Mouse (Mus musculus) G1E (cell line): ENCODE measurements at regions not wholly inside any gene's neighbourhood (a gene's known extent, or its start where the extent isn't known, plus 50 kb on each side); places are given as distances from the start of the nearest gene placed in this dataset.

ENCODE experiments used
- ATAC-seq: 2 replicates; pipeline ENCODE4 v1.8.0; 2016; ENCODE audit warnings: mild to moderate bottlenecking; ENCODE audit not compliant: insufficient number of reproducible peaks, poor library complexity, low FRiP score, severe bottlenecking; ENCODE audit errors: extremely low read depth
- DNase-seq: peaks from one replicate; pipeline ENCODE4 v3.0.0; 2012; ENCODE audit warnings: low spot score
- H3K27me3 ChIP-seq: 2 replicates; pipeline ENCODE4 v1.6.1; 2012; ENCODE audit warnings: mild to moderate bottlenecking, low read length, inconsistent platforms; ENCODE audit not compliant: insufficient read depth
- H3K36me3 ChIP-seq: replicated peaks from 2 replicates; pipeline ENCODE3; 2012; ENCODE audit warnings: mild to moderate bottlenecking, inconsistent platforms
- H3K4me1 ChIP-seq: 2 replicates; pipeline ENCODE4 v1.6.1; 2012; ENCODE audit warnings: low read depth, low read length, inconsistent platforms, mixed read lengths; ENCODE audit not compliant: insufficient read depth
- H3K4me3 ChIP-seq: 2 replicates; pipeline ENCODE4 v1.5.1; 2012; ENCODE audit warnings: low read depth, mild to moderate bottlenecking, inconsistent platforms, low read length, moderate library complexity, mixed read lengths
- H3K9me3 ChIP-seq: replicated peaks from 2 replicates; pipeline ENCODE4 v1.6.1; 2012; ENCODE audit warnings: inconsistent platforms
- CTCF ChIP-seq: IDR thresholded peaks from 2 replicates; pipeline ENCODE4 v1.5.1; 2012; ENCODE audit warnings: low read depth, low read length, inconsistent platforms, mixed read lengths
- GATA1 ChIP-seq: IDR thresholded peaks from 2 replicates; pipeline ENCODE4 v1.6.1; 2012; ENCODE audit warnings: borderline replicate concordance, low read length, inconsistent platforms, mixed read lengths
- GATA2 ChIP-seq: IDR thresholded peaks from 2 replicates; pipeline ENCODE4 v1.6.1; 2012; ENCODE audit warnings: low read depth, low read length, inconsistent platforms, borderline replicate concordance
- POLR2AphosphoS5 ChIP-seq: IDR thresholded peaks from 2 replicates; pipeline ENCODE4 v1.6.1; 2012; ENCODE audit warnings: low read depth, low read length, inconsistent platforms; ENCODE audit not compliant: insufficient replicate concordance
- TAL1 ChIP-seq: conservative IDR thresholded peaks from 2 replicates; pipeline ENCODE4 v1.6.1; 2012; ENCODE audit warnings: low read depth, low read length, inconsistent platforms, mixed read lengths

DNA sequence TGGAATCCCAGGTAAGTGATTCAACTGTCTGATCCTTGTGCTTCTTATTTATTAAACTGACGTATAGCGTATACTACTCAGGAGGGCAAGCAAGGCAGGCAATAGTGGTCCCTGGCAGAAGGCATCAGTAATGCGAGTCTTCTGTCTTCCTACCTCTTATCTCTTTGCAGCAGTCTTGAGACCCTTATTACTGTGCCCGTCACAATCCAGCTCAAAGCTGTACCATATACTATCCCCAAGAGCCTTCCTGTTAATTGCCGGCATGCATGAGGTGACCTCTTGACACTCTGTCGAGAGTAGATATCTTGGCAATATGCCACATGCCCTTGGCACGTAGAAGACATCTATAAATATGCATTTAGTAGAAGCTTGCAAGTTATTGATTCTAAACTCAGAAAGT, 126.0 kb upstream of the Hs6st1 start:
- H3K4me1 ChIP-seq: no peaks in the 10 kb centered on the region
- TF ChIP-seq POLR2AphosphoS5 (no peak), GATA1 (no peak), CTCF (no peak), GATA2 (no peak), TAL1 (no peak)
- DNase-seq (no peak), ATAC-seq (no peak)
- H3K9me3 ChIP-seq: no peaks in the 10 kb centered on the region
- no peak overlapping the region for H3K4me3 ChIP-seq
- H3K27me3 ChIP-seq: peaks cover 2% of the 10 kb centered on the region; the same call in 1 of the 2 replicates
- H3K36me3 ChIP-seq: no peaks in the 10 kb centered on the region

DNA sequence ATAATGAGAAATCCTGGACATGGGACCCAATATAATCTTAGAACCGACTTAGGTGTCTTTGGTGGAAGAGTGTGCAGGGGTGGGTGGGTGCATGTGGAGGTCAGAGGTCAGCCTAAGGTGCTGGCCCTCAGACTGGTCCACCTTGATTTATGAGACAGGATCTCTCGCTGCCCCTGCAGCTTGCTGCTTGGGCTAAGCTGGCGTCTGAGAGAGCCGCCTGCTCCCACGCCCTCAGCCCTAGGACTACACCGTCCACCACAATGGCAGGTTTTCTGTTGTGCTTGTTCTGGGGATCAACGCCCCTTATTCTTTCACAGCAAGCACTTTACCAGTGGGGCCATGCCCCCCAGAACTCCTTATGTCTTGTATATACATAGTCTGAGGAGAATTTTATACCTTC, 124.4 kb upstream of the Hs6st1 start:
- ATAC-seq: no peak
- H3K4me1 ChIP-seq: no peaks in the 10 kb centered on the region

DNA sequence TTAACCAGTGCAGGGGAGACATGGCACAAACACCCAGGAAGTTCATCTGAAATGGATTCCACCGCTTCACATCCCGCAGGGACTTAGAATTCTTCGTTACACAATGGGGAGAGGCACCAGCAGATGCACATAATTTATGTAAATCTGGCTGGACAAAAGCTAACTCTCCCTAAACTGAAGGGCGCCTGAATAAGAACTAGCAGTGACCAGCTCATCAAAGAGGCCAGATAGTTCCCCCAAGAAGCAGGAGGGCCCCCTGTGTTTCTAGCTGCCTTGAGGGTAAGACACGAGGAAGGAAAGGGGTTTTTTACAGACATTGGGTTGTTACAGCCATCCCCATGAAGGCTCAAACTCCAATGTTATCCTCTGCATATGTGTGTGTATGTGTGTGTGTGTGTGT, 123.8 kb upstream of the Hs6st1 start:
- no peaks in the 10 kb centered on the region for H3K9me3 ChIP-seq
- no peaks in the 10 kb centered on the region for H3K36me3 ChIP-seq
- no peaks in the 10 kb centered on the region for H3K4me1 ChIP-seq
- TF ChIP-seq GATA1: no peak
- no peak for TF ChIP-seq GATA2
- TF ChIP-seq TAL1: no peak
- TF ChIP-seq POLR2AphosphoS5: no peak
- TF ChIP-seq CTCF: no peak
- H3K27me3 ChIP-seq: peaks cover 5% of the 10 kb centered on the region; the same call in 1 of the 2 replicates
- no peak overlapping the region for H3K4me3 ChIP-seq
- no peak for DNase-seq
- no peak for ATAC-seq

More for the DNA sequence above, 124.4 kb upstream of the Hs6st1 start:
- peaks cover 3% of the 10 kb centered on the region; the same call in 1 of the 2 replicates for H3K27me3 ChIP-seq
- no peaks in the 10 kb centered on the region for H3K36me3 ChIP-seq
- no peaks in the 10 kb centered on the region for H3K9me3 ChIP-seq
- TF ChIP-seq GATA1 (no peak), TAL1 (no peak), GATA2 (no peak), CTCF (no peak), POLR2AphosphoS5 (no peak)
- no peak overlapping the region for H3K4me3 ChIP-seq
- no peak for DNase-seq

DNA sequence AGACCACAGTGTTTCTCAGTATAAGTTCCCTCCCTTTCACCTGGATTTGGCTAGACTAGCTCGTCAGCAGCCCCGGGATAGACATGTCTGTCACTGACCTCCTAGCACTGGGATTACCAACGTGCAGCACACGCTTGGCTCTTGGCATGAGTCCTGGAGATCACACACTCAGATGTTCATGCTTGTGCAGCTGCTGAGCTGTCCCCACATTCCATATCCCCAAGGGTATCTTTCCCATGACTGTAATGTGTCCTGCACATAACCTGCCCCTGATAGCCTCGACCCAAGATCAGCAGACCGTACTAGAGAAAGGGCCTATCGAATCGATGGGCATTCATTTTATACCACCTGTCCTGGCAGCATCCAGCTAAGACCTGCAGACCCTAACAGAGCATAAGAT, 123.4 kb upstream of the Hs6st1 start:
- H3K36me3 ChIP-seq: no peaks in the 10 kb centered on the region
- H3K27me3 ChIP-seq: peaks cover 4% of the 10 kb centered on the region; the same call in 1 of the 2 replicates
- ATAC-seq: no peak
- no peak for TF ChIP-seq GATA2
- no peak; the same call in 1 of the 2 replicates for TF ChIP-seq CTCF
- no peak for TF ChIP-seq POLR2AphosphoS5
- no peak for TF ChIP-seq TAL1
- TF ChIP-seq GATA1: no peak
- DNase-seq: no peak
- H3K9me3 ChIP-seq: no peaks in the 10 kb centered on the region
- H3K4me3 ChIP-seq: no peak overlapping the region
- H3K4me1 ChIP-seq: no peaks in the 10 kb centered on the region

DNA sequence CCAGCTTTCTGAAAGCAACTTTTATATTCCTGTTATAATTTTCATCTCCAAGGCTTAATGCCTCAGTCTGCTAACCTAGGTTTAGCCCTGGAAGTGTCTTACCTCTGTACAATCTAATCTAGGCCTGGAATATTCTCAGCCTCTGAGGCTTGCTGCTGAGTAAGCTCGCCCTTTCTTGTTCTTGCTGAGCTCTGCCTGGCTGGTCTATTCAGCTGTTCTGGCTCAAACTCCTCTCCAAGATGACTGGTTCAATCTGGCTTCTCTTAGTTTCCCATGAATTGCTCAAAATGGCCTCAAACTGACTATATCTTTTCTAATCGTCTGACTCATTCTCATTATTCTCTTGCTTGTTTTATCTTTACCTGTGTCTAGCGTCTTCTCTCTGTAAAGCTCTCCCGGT, 122.6 kb upstream of the Hs6st1 start:
- no peak for DNase-seq
- Histone ChIP-seq H3K36me3 (no peaks in the 10 kb centered on the region), H3K4me3 (no peak overlapping the region), H3K27me3 (peaks cover 3% of the 10 kb centered on the region; the same call in 1 of the 2 replicates), H3K9me3 (no peaks in the 10 kb centered on the region), H3K4me1 (no peaks in the 10 kb centered on the region)
- TF ChIP-seq POLR2AphosphoS5 (no peak), CTCF (no peak), GATA1 (no peak), GATA2 (no peak), TAL1 (no peak)
- no peak for ATAC-seq

DNA sequence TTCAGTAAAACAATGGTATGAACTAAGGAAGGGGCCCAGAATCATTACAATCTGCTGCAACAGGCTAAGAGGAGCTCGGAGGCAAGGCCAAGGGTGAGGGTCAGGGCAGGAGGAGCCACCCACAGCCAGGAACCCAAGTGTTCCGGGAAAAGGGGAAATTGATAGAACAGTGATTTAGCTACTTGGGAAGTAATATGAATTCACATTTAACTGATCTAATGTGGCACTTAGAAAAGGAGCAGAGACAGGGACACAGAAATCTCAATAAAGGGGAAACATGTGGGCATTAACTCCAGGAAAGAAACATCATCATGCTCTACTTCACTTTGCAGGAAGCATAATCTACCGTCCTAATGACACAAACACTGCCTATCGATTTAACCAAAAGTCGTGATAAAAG, 120.1 kb upstream of the Hs6st1 start:
- Histone ChIP-seq H3K27me3 (peaks cover 11% of the 10 kb centered on the region), H3K4me1 (no peaks in the 10 kb centered on the region), H3K4me3 (no peak overlapping the region), H3K36me3 (no peaks in the 10 kb centered on the region), H3K9me3 (no peaks in the 10 kb centered on the region)
- TF ChIP-seq CTCF: no peak
- ATAC-seq (no peak), DNase-seq (no peak)

DNA sequence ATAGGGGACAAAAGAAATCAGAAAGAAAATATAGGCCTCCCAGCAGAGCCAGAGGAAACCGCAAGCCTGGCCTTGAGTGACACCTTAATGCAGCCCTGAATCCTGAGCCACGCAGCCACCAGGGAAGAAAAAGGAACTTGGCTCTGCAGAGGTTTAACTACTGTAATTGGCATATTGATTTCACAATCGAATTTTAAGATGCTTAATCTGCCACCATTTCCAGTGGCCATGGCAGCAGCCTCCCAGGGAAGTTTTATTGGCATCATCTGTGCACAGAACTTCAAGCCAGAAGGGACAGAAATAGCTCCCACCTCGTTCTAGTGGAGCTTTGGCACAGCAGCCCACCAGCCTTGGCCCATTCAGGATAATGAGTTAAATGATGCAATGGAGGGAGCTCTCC, 117.1 kb upstream of the Hs6st1 start:
- Histone ChIP-seq H3K36me3 (no peaks in the 10 kb centered on the region), H3K9me3 (no peaks in the 10 kb centered on the region), H3K4me1 (no peaks in the 10 kb centered on the region), H3K27me3 (peaks cover 16% of the 10 kb centered on the region), H3K4me3 (no peak overlapping the region)
- TF ChIP-seq POLR2AphosphoS5 (no peak), GATA2 (no peak), TAL1 (no peak), GATA1 (no peak), CTCF (no peak)
- ATAC-seq (no peak), DNase-seq (no peak)
